Mouse (Mus musculus) activated CD4-positive, CD25-positive, alpha-beta regulatory T cell, adult 4 months (primary cell): ENCODE results near the gene Snx8. TPM values are rescaled to one million over a fixed set of nuclear protein-coding genes. Genes with fewer than 3 reads are reported as not detected.

ENCODE experiments used
- ATAC-seq: one replicate; pipeline ENCODE4 v1.8.0; 2017
- polyA plus RNA-seq, 2 experiments: library from polyadenylated mRNA; unstranded; fragments of 100-300 nt; shearing (Covaris generic); gene quantifications; one replicate each; pipeline ENCODE4 v1.2.1; 2017

Gene Snx8
- polyA plus RNA-seq, 2 experiments from 2014 or later = 0.26 to 1.3 TPM

- ATAC-seq = no peak
These were observed 46.2 kb downstream of the Snx8 start for GRCm38 (mm10) chr5:140342880-140343279.

DNA sequence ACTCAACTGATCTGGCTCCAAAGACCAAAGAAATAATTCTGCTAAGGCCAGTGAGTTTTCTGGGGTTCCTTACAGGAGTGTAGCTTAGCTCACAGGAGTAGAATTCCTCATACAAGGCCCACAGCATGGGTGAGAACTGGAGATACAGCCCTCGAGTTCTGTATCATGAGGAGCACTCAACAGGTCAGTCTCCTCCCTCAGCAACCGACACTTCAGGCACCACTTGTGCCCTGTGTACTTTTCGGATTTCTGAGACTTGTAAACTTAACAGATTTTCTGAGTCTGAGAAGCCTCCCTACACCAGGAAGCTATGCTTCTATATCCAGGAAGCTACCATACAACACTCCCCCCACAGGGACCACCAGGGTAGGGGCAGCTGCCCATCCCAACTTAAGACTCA lies 49.2 kb downstream of the Snx8 start:
- no peak for ATAC-seq

- ATAC-seq = no peak
These were observed 50.3 kb downstream of the Snx8 start for GRCm38 (mm10) chr5:140338779-140339178.

GRCm38 (mm10) chr5:140336680-140337079 lies 52.4 kb downstream of the Snx8 start:
- no peak for ATAC-seq

- no peak for ATAC-seq
These were observed 55.4 kb downstream of the Snx8 start for GRCm38 (mm10) chr5:140333631-140334030.

DNA sequence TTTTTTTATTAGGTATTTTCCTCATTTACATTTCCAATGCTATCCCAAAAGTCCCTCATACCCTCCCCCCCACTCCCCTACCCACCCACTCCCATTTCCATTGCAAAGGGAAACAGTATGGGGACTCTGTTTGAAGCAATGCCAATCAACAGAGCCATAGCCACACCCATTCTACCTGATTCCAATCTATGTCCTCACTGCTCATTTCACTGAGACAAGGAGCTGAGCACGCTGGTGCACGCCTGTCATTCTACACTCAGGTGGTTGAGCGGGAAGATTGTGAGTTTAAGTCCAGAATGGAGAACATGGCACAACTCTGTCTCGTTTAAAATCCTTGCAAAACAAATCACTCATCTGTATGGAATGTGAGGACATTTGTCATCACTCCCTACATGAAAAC lies 56.5 kb downstream of the Snx8 start:
- ATAC-seq = no peak

GRCm38 (mm10) chr5:140331615-140332512 lies 57.2 kb downstream of the Snx8 start, which contains the start of gene Mrm2:
Mrm2 (minus strand) TSS chr5:140331898.
- ATAC-seq = peak; percentile 95

DNA sequence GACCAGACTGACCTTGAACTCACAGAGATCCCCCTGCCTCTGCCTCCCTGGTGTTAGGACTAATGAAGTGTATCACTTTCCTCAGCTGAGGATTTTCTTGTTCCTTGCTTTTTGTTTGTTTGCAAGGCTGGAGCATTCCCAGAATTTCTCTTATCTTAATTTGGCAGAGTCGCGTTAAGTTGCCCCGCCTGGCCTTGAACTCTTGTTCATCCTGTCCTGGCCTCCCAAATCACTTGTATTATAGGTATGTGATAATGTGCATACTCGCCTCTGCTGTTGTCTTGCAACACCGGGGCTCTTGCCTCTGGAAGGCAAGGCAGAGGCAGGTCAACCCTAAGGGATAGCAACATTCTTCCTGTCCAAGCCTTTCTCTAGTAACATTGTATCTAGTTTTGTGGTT lies 65.0 kb downstream of the Snx8 start:
- ATAC-seq = no peak

DNA sequence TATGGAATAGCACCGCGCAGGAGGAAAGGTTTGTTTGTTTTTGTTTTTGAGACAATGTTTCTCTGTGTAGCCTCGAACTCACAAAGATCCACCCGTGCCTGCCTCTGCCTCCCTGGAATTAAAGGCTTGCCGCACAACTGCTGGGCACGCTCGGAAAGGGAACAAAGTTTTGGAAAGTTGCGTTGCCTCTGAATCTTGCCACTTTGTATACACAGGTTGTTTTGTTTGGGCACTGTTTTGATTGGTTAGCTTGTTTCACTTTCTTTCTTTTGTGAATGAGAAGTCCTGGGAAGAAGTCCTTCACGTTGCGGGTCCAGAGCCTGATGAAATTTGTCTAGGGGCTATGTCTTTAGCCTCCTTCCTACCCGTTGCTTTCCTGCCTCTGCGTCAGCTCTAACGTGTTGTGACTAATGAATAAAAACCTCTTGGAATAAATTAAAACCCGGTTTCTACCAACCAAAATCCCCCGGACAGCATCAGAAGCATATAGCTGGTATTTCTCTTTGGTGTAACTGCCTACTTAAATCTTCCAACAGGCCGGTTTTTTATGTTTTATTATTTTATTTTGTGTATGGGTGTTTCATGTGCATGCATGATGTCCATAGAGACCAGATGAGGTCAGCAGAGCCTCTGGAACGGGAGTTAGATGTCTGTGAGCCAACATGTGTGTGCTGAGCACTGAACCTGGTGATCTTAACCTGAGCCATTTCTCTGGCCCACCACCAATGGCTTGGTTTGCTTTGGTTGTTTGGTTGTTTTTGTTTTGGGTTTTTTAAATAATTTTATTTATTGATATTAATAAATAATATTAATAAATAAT lies 67.1 kb downstream of the Snx8 start:
- ATAC-seq = peak; percentile 8

GRCm38 (mm10) chr5:140321042-140321755 lies 67.9 kb downstream of the Snx8 start, which contains the start of the genes Mad1l1 and Nudt1:
Mad1l1 (minus strand) TSS chr5:140321552.
Nudt1 (plus strand) TSS chr5:140321656.
- ATAC-seq = peak; percentile 99

DNA sequence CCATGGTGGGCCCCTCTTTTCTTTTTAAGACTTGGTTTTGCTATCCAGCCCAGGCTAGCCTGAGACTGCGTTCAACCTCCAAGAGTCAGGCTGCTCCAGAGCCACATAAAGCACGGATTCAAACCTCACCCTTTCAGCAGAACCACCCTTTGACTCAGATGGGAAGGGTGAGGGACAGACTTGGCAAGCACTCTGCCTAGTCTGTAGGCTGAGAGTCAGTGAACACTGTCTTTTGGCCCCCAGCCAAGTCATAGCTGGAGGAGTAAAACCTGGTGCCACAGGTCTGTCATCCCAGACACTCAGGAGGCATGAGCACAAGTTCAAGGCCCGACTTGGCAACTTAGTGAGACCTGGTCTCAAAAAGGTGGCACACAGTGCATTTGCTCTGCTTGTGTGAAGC lies 72.3 kb downstream of the Snx8 start:
- ATAC-seq = no peak

GRCm38 (mm10) chr5:140307602-140308001 lies 81.5 kb downstream of the Snx8 start:
- ATAC-seq = no peak

DNA sequence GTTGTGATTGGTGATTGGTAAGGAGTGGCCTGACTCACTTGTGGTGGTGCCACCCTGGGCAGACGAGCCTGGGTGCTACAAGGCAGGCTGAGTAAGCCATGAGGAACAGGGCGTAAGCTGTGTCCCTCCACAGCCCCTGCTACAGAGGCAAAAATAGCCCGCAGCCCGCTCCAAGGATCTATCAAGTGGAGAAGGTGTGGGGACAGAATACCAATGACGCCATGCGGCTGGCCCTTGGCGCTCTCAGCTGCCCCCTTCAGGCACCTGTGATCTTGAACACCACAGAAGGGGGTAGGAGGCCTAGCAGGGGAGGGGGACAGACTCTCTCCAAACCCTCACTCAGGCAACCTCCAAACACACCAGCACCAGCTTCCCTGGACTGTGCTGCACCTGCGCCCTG lies 83.0 kb downstream of the Snx8 start:
- ATAC-seq = no peak

DNA sequence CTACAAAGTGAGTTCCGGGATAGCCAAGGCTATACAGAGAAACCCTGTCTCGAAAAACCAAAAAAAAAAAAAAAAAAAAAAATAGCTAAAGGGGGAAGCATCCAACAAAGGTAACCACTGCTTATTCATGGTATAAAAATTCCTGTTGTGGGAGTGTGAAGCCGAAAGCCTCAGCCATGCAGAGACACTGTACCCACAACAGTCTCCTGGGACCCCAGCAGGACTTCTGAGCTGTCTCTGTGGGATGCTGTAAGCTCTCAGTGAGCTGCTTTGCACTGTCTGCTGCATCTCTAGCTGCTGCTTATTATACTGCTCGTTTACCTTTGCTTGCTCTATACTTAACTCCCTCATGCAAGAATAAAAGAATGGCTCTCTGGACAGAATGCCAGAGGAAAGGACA lies 90.8 kb downstream of the Snx8 start:
- ATAC-seq = no peak

GRCm38 (mm10) chr5:140292152-140292551 lies 96.9 kb downstream of the Snx8 start:
- ATAC-seq = peak; percentile 54

Other genes starting within 250 kb of the Snx8 start
- 10 to 100 TPM; 19.3 to 23.1 TPM for gene Mad1l1, start 67.7 kb downstream of the Snx8 start, polyA plus RNA-seq
- 10 to 100 TPM; 17.6 to 24.4 TPM for gene Nudt1, start 67.6 kb downstream of the Snx8 start, polyA plus RNA-seq
- 10 to 100 TPM in 1 of 2 experiments, 1 to 10 TPM in 1; 8.3 to 10.7 TPM for gene Mrm2, start 57.4 kb downstream of the Snx8 start, polyA plus RNA-seq
- gene Eif3b, start 30.1 kb upstream of the Snx8 start, polyA plus RNA-seq = 10 to 100 TPM; 28.6 to 32.4 TPM
- not detected for gene Gm4869, start 56.4 kb upstream of the Snx8 start, polyA plus RNA-seq
- 10 to 100 TPM; 24.5 to 31.7 TPM for gene Chst12, start 116.3 kb upstream of the Snx8 start, polyA plus RNA-seq
- 1 to 10 TPM in 1 of 2 experiments, under 1 TPM in 1; 0.98 to 3.8 TPM for gene Grifin, start 175.8 kb upstream of the Snx8 start, polyA plus RNA-seq
- 10 to 100 TPM; 33.9 to 35.5 TPM for gene Lfng, start 218.1 kb upstream of the Snx8 start, polyA plus RNA-seq